Mouse (Mus musculus) forelimb bud, embryonic 11.5 days (tissue): ENCODE results near the gene Efcab7.

Source experiments
- DNase-seq: peaks from one replicate; pipeline ENCODE4 v3.0.0-alpha.2; 2012; ENCODE audit warnings: low read depth, low spot score

Efcab7 gene

GRCm38 (mm10) chr4:99944606-99945005 is 115.6 kb downstream of the Efcab7 start:
- DNase-seq, result no peak

- no peak for DNase-seq
Observed at GRCm38 (mm10) chr4:99945011-99945410, 116.0 kb downstream of the Efcab7 start.

GRCm38 (mm10) chr4:99946516-99946915 is 117.5 kb downstream of the Efcab7 start:
- no peak for DNase-seq

GRCm38 (mm10) chr4:99947192-99947591 is 118.2 kb downstream of the Efcab7 start:
- peak; percentile 35 for DNase-seq

- no peak for DNase-seq
Observed at GRCm38 (mm10) chr4:99947896-99948295, 118.9 kb downstream of the Efcab7 start.

GRCm38 (mm10) chr4:99953904-99954303 is 124.9 kb downstream of the Efcab7 start:
- DNase-seq, result no peak

GRCm38 (mm10) chr4:99955396-99955795 is 126.4 kb downstream of the Efcab7 start:
- no peak for DNase-seq

- DNase-seq, result no peak
Observed at GRCm38 (mm10) chr4:99957186-99957585, 128.2 kb downstream of the Efcab7 start.

- DNase-seq, result no peak
Observed at GRCm38 (mm10) chr4:99958084-99958815, 129.3 kb downstream of the Efcab7 start.

GRCm38 (mm10) chr4:99959308-99959707 is 130.3 kb downstream of the Efcab7 start:
- no peak for DNase-seq
